Mouse (Mus musculus) midbrain, embryonic 12.5 days (tissue): ENCODE measurements at regions not wholly inside any gene's neighbourhood (a gene's known extent, or its start where the extent isn't known, plus 50 kb on each side); places are given as distances from the start of the nearest gene placed in this dataset.
A peak's percentile ranks its signal among the peaks of the same experiment; 100 is the strongest.

Experiments used
- ATAC-seq: fragments of 200-750 bp; cut with Nextera tagmentation; 2 replicates; pipeline ENCODE4 v1.8.0; 2017; ENCODE audit warnings: low read depth, moderate TSS enrichment, moderate library complexity; ENCODE audit not compliant: low FRiP score
- H3K27ac ChIP-seq: fragments of 300-500 bp; sonication (generic); replicated peaks from 2 replicates; pipeline ENCODE4 v1.5.1; 2016; ENCODE audit warnings: mild to moderate bottlenecking
- H3K27me3 ChIP-seq: fragments of 300-500 bp; sonication (generic); 2 replicates; pipeline ENCODE4 v1.6.1; 2016; ENCODE audit warnings: mild to moderate bottlenecking
- H3K36me3 ChIP-seq: fragments of 300-500 bp; sonication (generic); 2 replicates; pipeline ENCODE4 v1.6.1; 2016
- H3K4me1 ChIP-seq: fragments of 300-500 bp; sonication (generic); 2 replicates; pipeline ENCODE4 v1.6.1; 2016
- H3K4me2 ChIP-seq: fragments of 300-500 bp; sonication (generic); replicated peaks from 2 replicates; pipeline ENCODE4 v1.6.1; 2016; ENCODE audit warnings: mild to moderate bottlenecking, moderate library complexity
- H3K4me3 ChIP-seq: fragments of 300-500 bp; sonication (generic); 2 replicates; pipeline ENCODE4 v1.5.1; 2016; ENCODE audit warnings: mild to moderate bottlenecking
- H3K9ac ChIP-seq: fragments of 300-500 bp; sonication (generic); replicated peaks from 2 replicates; pipeline ENCODE4 v1.6.1; 2016; ENCODE audit warnings: mild to moderate bottlenecking, moderate library complexity
- H3K9me3 ChIP-seq: fragments of 300-500 bp; sonication (generic); 2 replicates; pipeline ENCODE4 v1.6.1; 2016; ENCODE audit warnings: mild to moderate bottlenecking
- WGBS: fragments of 180-500 bp; shearing (Covaris S2); methylation state at CpG from one replicate; pipeline ENCODE4 v1.1.7; 2016; 5-methylcytosine and 5-hydroxymethylcytosine counted together

- H3K4me1 ChIP-seq, result no peaks in the 10 kb centered on the region
- H3K27ac ChIP-seq, result no peak overlapping the region
- WGBS, result 75% methylated on average over 1 of the region's 1 CpGs
- no peak for ATAC-seq
- H3K36me3 ChIP-seq, result no peaks in the 10 kb centered on the region
- H3K27me3 ChIP-seq, result no peaks in the 10 kb centered on the region
- no peak overlapping the region for H3K4me2 ChIP-seq
- H3K4me3 ChIP-seq, result no peak overlapping the region
- H3K9ac ChIP-seq, result no peak overlapping the region
- H3K9me3 ChIP-seq, result no peaks in the 10 kb centered on the region
Observed at GRCm38 (mm10) chr16:29147766-29148165, 61.7 kb upstream of the Hrasls start.

GRCm38 (mm10) chr16:29119217-29119616 lies 90.3 kb upstream of the Hrasls start:
- 86% methylated on average over 4 of the region's 4 CpGs for WGBS
- H3K36me3 ChIP-seq, result no peaks in the 10 kb centered on the region
- ATAC-seq, result no peak

GRCm38 (mm10) chr16:29096791-29097190 lies 112.7 kb upstream of the Hrasls start:
- no peak overlapping the region for H3K27ac ChIP-seq
- no peaks in the 10 kb centered on the region for H3K36me3 ChIP-seq
- ATAC-seq, result no peak
- H3K27me3 ChIP-seq, result no peaks in the 10 kb centered on the region
- H3K4me3 ChIP-seq, result no peak overlapping the region
- no peak overlapping the region for H3K9ac ChIP-seq
- 89% methylated on average over 4 of the region's 4 CpGs for WGBS
- no peak overlapping the region for H3K4me2 ChIP-seq
- no peaks in the 10 kb centered on the region for H3K4me1 ChIP-seq
- no peaks in the 10 kb centered on the region for H3K9me3 ChIP-seq

More at GRCm38 (mm10) chr16:29119217-29119616, 90.3 kb upstream of the Hrasls start:
- no peaks in the 10 kb centered on the region for H3K27me3 ChIP-seq
- no peak overlapping the region for H3K27ac ChIP-seq
- H3K9ac ChIP-seq, result no peak overlapping the region
- H3K4me3 ChIP-seq, result no peak overlapping the region
- H3K9me3 ChIP-seq, result no peaks in the 10 kb centered on the region
- no peaks in the 10 kb centered on the region for H3K4me1 ChIP-seq
- no peak overlapping the region for H3K4me2 ChIP-seq

GRCm38 (mm10) chr16:29065961-29066360 lies 136.5 kb upstream of the Mb21d2 start:
- Histone ChIP-seq H3K27me3 (no peaks in the 10 kb centered on the region), H3K27ac (no peak overlapping the region), H3K9ac (no peak overlapping the region), H3K9me3 (no peaks in the 10 kb centered on the region), H3K36me3 (no peaks in the 10 kb centered on the region), H3K4me3 (no peak overlapping the region), H3K4me1 (no peaks in the 10 kb centered on the region), H3K4me2 (no peak overlapping the region)
- ATAC-seq, result no peak
- 88% methylated on average over 3 of the region's 3 CpGs for WGBS

GRCm38 (mm10) chr16:29065097-29065785 lies 135.8 kb upstream of the Mb21d2 start:
- no peak for ATAC-seq
- Histone ChIP-seq H3K36me3 (no peaks in the 10 kb centered on the region), H3K4me2 (no peak overlapping the region), H3K4me3 (no peak overlapping the region), H3K4me1 (no peaks in the 10 kb centered on the region), H3K9ac (no peak overlapping the region), H3K9me3 (no peaks in the 10 kb centered on the region), H3K27ac (no peak overlapping the region), H3K27me3 (peaks cover 7% of the 10 kb centered on the region)
- WGBS, result 85% methylated on average over 4 of the region's 4 CpGs

GRCm38 (mm10) chr16:29063377-29063776 lies 133.9 kb upstream of the Mb21d2 start:
- H3K36me3 ChIP-seq, result no peaks in the 10 kb centered on the region
- no peaks in the 10 kb centered on the region for H3K4me1 ChIP-seq
- no peak overlapping the region for H3K4me3 ChIP-seq
- ATAC-seq, result no peak
- no peak overlapping the region for H3K9ac ChIP-seq
- no peak overlapping the region for H3K4me2 ChIP-seq
- no peaks in the 10 kb centered on the region for H3K9me3 ChIP-seq
- H3K27ac ChIP-seq, result no peak overlapping the region
- peaks cover 17% of the 10 kb centered on the region for H3K27me3 ChIP-seq

GRCm38 (mm10) chr16:29057076-29057475 lies 127.6 kb upstream of the Mb21d2 start:
- WGBS, result 72% methylated on average over 5 of the region's 5 CpGs
- H3K4me3 ChIP-seq, result no peak overlapping the region
- H3K4me2 ChIP-seq, result no peak overlapping the region
- no peak overlapping the region for H3K27ac ChIP-seq
- no peaks in the 10 kb centered on the region; the same call in 1 of the 2 replicates for H3K4me1 ChIP-seq
- no peak for ATAC-seq
- peaks cover 28% of the 10 kb centered on the region for H3K27me3 ChIP-seq
- no peaks in the 10 kb centered on the region for H3K9me3 ChIP-seq
- no peak overlapping the region for H3K9ac ChIP-seq
- H3K36me3 ChIP-seq, result no peaks in the 10 kb centered on the region

- ATAC-seq, result peak; percentile 74
Observed at GRCm38 (mm10) chr16:29054423-29054822, 125.0 kb upstream of the Mb21d2 start.

GRCm38 (mm10) chr16:29046453-29046993 lies 117.0 kb upstream of the Mb21d2 start:
- Histone ChIP-seq H3K36me3 (no peaks in the 10 kb centered on the region), H3K4me2 (no peak overlapping the region), H3K9ac (no peak overlapping the region), H3K27me3 (no peaks in the 10 kb centered on the region), H3K4me3 (no peak overlapping the region), H3K4me1 (no peaks in the 10 kb centered on the region), H3K27ac (no peak overlapping the region), H3K9me3 (no peaks in the 10 kb centered on the region)
- no peak for ATAC-seq
- 94% methylated on average over 6 of the region's 6 CpGs for WGBS

More at GRCm38 (mm10) chr16:29054423-29054822, 125.0 kb upstream of the Mb21d2 start:
- H3K9me3 ChIP-seq, result no peaks in the 10 kb centered on the region
- peaks cover 18% of the 10 kb centered on the region for H3K27me3 ChIP-seq
- H3K36me3 ChIP-seq, result no peaks in the 10 kb centered on the region
- H3K4me1 ChIP-seq, result no peaks in the 10 kb centered on the region; the same call in 1 of the 2 replicates
- no peak overlapping the region for H3K4me3 ChIP-seq
- WGBS, result 8% methylated on average over 8 of the region's 8 CpGs
- no peak overlapping the region for H3K9ac ChIP-seq
- peak overlapping the region; percentile 21 for H3K4me2 ChIP-seq
- peak overlapping the region; percentile 21; the same call in 1 of the 2 replicates for H3K27ac ChIP-seq

- H3K9ac ChIP-seq, result no peak overlapping the region
- 84% methylated on average over 5 of the region's 5 CpGs for WGBS
- ATAC-seq, result no peak
- no peak overlapping the region for H3K4me2 ChIP-seq
- no peak overlapping the region for H3K27ac ChIP-seq
- H3K27me3 ChIP-seq, result 0 out of 2 replicates have a peak, but pooled peaks cover 3% of the 10 kb centered on the region
- no peaks in the 10 kb centered on the region for H3K36me3 ChIP-seq
- H3K4me3 ChIP-seq, result no peak overlapping the region
- no peaks in the 10 kb centered on the region for H3K9me3 ChIP-seq
- H3K4me1 ChIP-seq, result peaks cover 8% of the 10 kb centered on the region
Observed at GRCm38 (mm10) chr16:29035523-29035922, 106.0 kb upstream of the Mb21d2 start.

- Histone ChIP-seq H3K36me3 (no peaks in the 10 kb centered on the region), H3K27me3 (0 out of 2 replicates have a peak, but pooled peaks cover 3% of the 10 kb centered on the region), H3K4me3 (no peak overlapping the region), H3K27ac (peak overlapping the region; percentile 30; the same call in 1 of the 2 replicates), H3K9me3 (no peaks in the 10 kb centered on the region), H3K4me2 (peak overlapping the region; percentile 21; the same call in 1 of the 2 replicates), H3K4me1 (peaks cover 8% of the 10 kb centered on the region), H3K9ac (no peak overlapping the region)
- WGBS, result 54% methylated on average over 16 of the region's 16 CpGs
- peak; percentile 87 for ATAC-seq
Observed at GRCm38 (mm10) chr16:29034053-29034794, 104.8 kb upstream of the Mb21d2 start.

GRCm38 (mm10) chr16:29033357-29033756 lies 103.9 kb upstream of the Mb21d2 start:
- Histone ChIP-seq H3K36me3 (no peaks in the 10 kb centered on the region), H3K9me3 (no peaks in the 10 kb centered on the region), H3K27me3 (0 out of 2 replicates have a peak, but pooled peaks cover 3% of the 10 kb centered on the region), H3K4me1 (peaks cover 8% of the 10 kb centered on the region), H3K4me3 (no peak overlapping the region), H3K27ac (no peak overlapping the region), H3K9ac (no peak overlapping the region), H3K4me2 (no peak overlapping the region)
- no peak for ATAC-seq
- WGBS, result 74% methylated on average over 5 of the region's 5 CpGs
